In the genomic region with DNA sequence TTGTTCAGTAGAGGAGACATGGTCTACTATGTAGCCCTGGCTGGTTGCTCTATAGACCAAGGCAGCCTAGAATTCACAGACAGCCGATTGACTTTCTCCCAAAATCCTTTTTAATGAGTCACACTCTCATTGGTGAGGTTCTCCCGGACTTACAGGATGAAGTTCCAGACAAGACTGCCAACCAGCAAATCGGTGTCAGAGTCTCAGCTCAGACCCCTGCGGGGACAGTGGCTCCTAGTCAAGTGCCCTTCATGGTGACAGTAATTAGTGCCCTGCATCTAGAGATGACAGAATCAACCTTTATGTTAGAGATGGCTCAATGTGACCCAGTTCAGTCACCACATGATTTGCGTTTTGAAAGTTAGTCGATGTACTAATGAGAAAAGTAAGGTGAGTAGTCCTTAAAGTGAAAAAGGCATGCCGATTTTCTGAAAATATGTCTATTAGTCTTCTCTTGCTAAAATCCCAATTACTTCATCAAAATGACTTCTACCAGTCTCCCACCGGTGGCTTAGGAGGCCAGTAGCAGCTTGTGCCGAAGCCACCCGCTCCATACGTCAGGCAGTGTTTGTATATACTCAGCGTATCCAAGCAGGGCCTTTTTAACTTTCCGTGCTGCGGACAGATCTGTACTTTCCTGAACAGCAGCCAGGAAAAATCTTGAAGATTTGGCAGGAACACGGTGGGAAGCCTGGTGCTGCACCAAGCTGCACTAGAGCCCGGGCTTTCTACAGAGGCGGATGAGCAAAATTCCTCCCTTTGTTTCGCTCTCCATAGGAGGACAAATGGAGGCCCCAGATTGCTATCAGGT, we compare ENCODE assay signal across 8 mouse cellular contexts.
DNase-seq lines count a peak whose midpoint lies in the region; ATAC-seq lines count a peak whose summit lies in the region.

No protein-coding gene starts in this region.

- H3K36me3 ChIP-seq in forebrain, embryonic 10.5 days (replicated peaks), result no peaks in the 10 kb centered on the region
- H3K36me3 ChIP-seq in heart, embryonic 14.5 days (ENCODE audit: control insufficient read depth, insufficient read depth, low read length), result no peaks in the 10 kb centered on the region
- no peaks in the 10 kb centered on the region for H3K36me3 ChIP-seq in midbrain, embryonic 10.5 days

- H3K9ac ChIP-seq in heart, embryonic 14.5 days (ENCODE audit: low read length), result peak overlapping the region; percentile 42; the same call in 1 of the 2 replicates

- H3K4me1 ChIP-seq in forebrain, embryonic 10.5 days, result peaks cover 28% of the 10 kb centered on the region
- peaks cover 15 to 29% of the 10 kb centered on the region in 2 experiments for H3K4me1 ChIP-seq in heart, embryonic 14.5 days (ENCODE audit: control insufficient read depth in 2 of 2, insufficient read depth in 2 of 2, low read length in 2 of 2)
- peaks cover 31% of the 10 kb centered on the region for H3K4me1 ChIP-seq in midbrain, embryonic 10.5 days

- peak overlapping the region; percentile 52 for H3K4me2 ChIP-seq in heart, embryonic 14.5 days (ENCODE audit: low read length)

- H3K27me3 ChIP-seq in forebrain, embryonic 10.5 days (ENCODE audit: poor library complexity, severe bottlenecking), result 0 out of 2 replicates have a peak, but pooled peaks cover 4% of the 10 kb centered on the region
- H3K27me3 ChIP-seq in heart, embryonic 14.5 days (ENCODE audit: control insufficient read depth, insufficient read depth, low read length), result no peaks in the 10 kb centered on the region
- no peaks in the 10 kb centered on the region for H3K27me3 ChIP-seq in midbrain, embryonic 10.5 days (ENCODE audit: low read depth, poor library complexity, severe bottlenecking)

- ATAC-seq in heart, embryonic 14.5 days (ENCODE audit: insufficient number of reproducible peaks, insufficient read depth, low FRiP score, low read depth), result peak; percentile 81

- WGBS in forebrain, embryonic 10.5 days, result 59% methylated on average over 18 of the region's 18 CpGs
- WGBS in heart, embryonic 14.5 days, result 36% methylated on average over 18 of the region's 18 CpGs
- 59% methylated on average over 18 of the region's 18 CpGs for WGBS in midbrain, embryonic 10.5 days

- peak overlapping the region; percentile 68 for H3K27ac ChIP-seq in forebrain, embryonic 10.5 days
- H3K27ac ChIP-seq in heart, embryonic 14.5 days (replicated peaks in 1 of 2; ENCODE audit: control insufficient read depth in 1 of 2, insufficient read depth in 1 of 2, low read depth in 2 of 2, low read length in 2 of 2), result peak overlapping the region; percentile 84 to 90
- H3K27ac ChIP-seq in midbrain, embryonic 10.5 days (replicated peaks), result peak overlapping the region; percentile 81

- no peaks in the 10 kb centered on the region for H3K9me3 ChIP-seq in forebrain, embryonic 10.5 days
- no peaks in the 10 kb centered on the region for H3K9me3 ChIP-seq in heart, embryonic 14.5 days (ENCODE audit: control insufficient read depth, low read length)
- no peaks in the 10 kb centered on the region for H3K9me3 ChIP-seq in midbrain, embryonic 10.5 days (replicated peaks)

- peak; percentile 48 to 62 for DNase-seq in cerebellum, postnatal 14 days
- no peak for DNase-seq in cerebellum, adult 9-10 months
- DNase-seq in forebrain, embryonic 10.5 days (ENCODE audit: extremely low spot score, low spot score), result no peak
- peak; percentile 55 for DNase-seq in kidney, postnatal 10 days
- DNase-seq in midbrain, embryonic 10.5 days (ENCODE audit: low spot score), result peak; percentile 38
- DNase-seq in right cerebral cortex, postnatal 36 days (ENCODE audit: low spot score in 2 of 2), result peak; percentile 26 to 35
- no peak for DNase-seq in cerebellum, adult 11-12 months

- H3K4me3 ChIP-seq in forebrain, embryonic 10.5 days, result 0 out of 2 replicates have a peak overlapping the region, but pooled peaks have one; percentile 3
- H3K4me3 ChIP-seq in heart, embryonic 14.5 days (ENCODE audit: control insufficient read depth in 1 of 2, insufficient read depth in 1 of 2, low read depth in 1 of 2, low read length in 2 of 2), result no peak overlapping the region
- peak overlapping the region; percentile 32 for H3K4me3 ChIP-seq in midbrain, embryonic 10.5 days

Comparison
In these comparisons a context has a peak if more than half of its experiments do, and no peak if none do; other contexts are left out.
1. DNase-seq: peak in cerebellum, postnatal 14 days (2 of 2), kidney, postnatal 10 days (single experiment), midbrain, embryonic 10.5 days (single experiment) and right cerebral cortex, postnatal 36 days (2 of 2); none in cerebellum, adult 9-10 months (single experiment), forebrain, embryonic 10.5 days (single experiment) and cerebellum, adult 11-12 months (single experiment).
2. H3K4me3 ChIP-seq: peak in forebrain, embryonic 10.5 days (single experiment) and midbrain, embryonic 10.5 days (single experiment); none in heart, embryonic 14.5 days (0 of 2).
3. Peak in every context shown above with its lines, with median percentiles within 50 percentile points of each other: H3K27ac ChIP-seq.